Mouse (Mus musculus) ES-Bruce4 (cell line): ENCODE measurements around the gene Lpin2.

Experiments
- CTCF ChIP-seq: IDR thresholded peaks from one replicate; pipeline ENCODE4 v1.8.1; 2011; ENCODE audit warnings: low read depth, low read length
- EP300 ChIP-seq: IDR thresholded peaks from 2 replicates; pipeline ENCODE4 v1.6.1; 2011; ENCODE audit warnings: low read depth, low read length; ENCODE audit not compliant: insufficient read depth
- POLR2A ChIP-seq: IDR thresholded peaks from one replicate; pipeline ENCODE4 v1.8.1; 2011; ENCODE audit warnings: low read length; ENCODE audit not compliant: insufficient read depth

- TF ChIP-seq POLR2A, result no peak
- TF ChIP-seq EP300, result no peak
- TF ChIP-seq CTCF, result no peak
Measured at GRCm38 (mm10) chr17:71208921-71209320, 26.6 kb downstream of the Lpin2 start.
